Mouse (Mus musculus) C2C12 (cell line): ENCODE results near the gene Dcakd. TPM values are rescaled to one million over a fixed set of nuclear protein-coding genes. Genes with fewer than 3 reads are reported as not detected.

Experiments
- H3K27me3 ChIP-seq: one replicate; pipeline ENCODE4 v1.6.1; 2011; ENCODE audit not compliant: control insufficient read depth, insufficient read depth, insufficient read length
- H3K36me3 ChIP-seq: one replicate; pipeline ENCODE4 v1.6.1; 2011; ENCODE audit not compliant: control insufficient read depth, insufficient read depth
- H3K4me3 ChIP-seq: one replicate; pipeline ENCODE4 v1.5.1; 2011; ENCODE audit warnings: mild to moderate bottlenecking, control low read depth; ENCODE audit not compliant: poor library complexity, insufficient read depth, severe bottlenecking
- H3K79me2 ChIP-seq: one replicate; pipeline ENCODE4 v1.6.1; 2011; ENCODE audit not compliant: control insufficient read depth, insufficient read depth
- H3K79me3 ChIP-seq: one replicate; pipeline ENCODE4 v1.6.1; 2011; ENCODE audit warnings: low read depth, control low read depth
- H3ac ChIP-seq: one replicate; pipeline ENCODE3; 2011; ENCODE audit warnings: low read depth; ENCODE audit not compliant: control insufficient read depth, insufficient read length
- CEBPB ChIP-seq: IDR thresholded peaks from one replicate; pipeline ENCODE4 v1.6.1; 2011; ENCODE audit warnings: low read depth, mild to moderate bottlenecking, control low read depth, moderate library complexity
- CTCF ChIP-seq: IDR thresholded peaks from one replicate; pipeline ENCODE4 v1.5.1; 2011; ENCODE audit not compliant: control insufficient read depth, insufficient read depth, insufficient read length
- FOSL1 ChIP-seq: IDR thresholded peaks from one replicate; pipeline ENCODE4 v1.8.0; 2011; ENCODE audit warnings: mild to moderate bottlenecking, low read length; ENCODE audit not compliant: poor library complexity, insufficient read depth, severe bottlenecking
- MAX ChIP-seq: IDR thresholded peaks from one replicate; pipeline ENCODE4 v1.6.1; 2011; ENCODE audit warnings: mild to moderate bottlenecking, control low read depth
- MYOD1 ChIP-seq: IDR thresholded peaks from one replicate; pipeline ENCODE4 v1.6.1; 2011; ENCODE audit warnings: low read depth; ENCODE audit not compliant: control insufficient read depth, insufficient read length
- MYOG ChIP-seq: IDR thresholded peaks from one replicate; pipeline ENCODE4 v1.6.1; 2011; ENCODE audit not compliant: control insufficient read depth, insufficient read length; ENCODE audit errors: extremely low read depth
- USF1 ChIP-seq: IDR thresholded peaks from one replicate; pipeline ENCODE4 v1.6.1; 2011; ENCODE audit warnings: low read depth, mild to moderate bottlenecking, control low read depth, moderate library complexity
- polyA plus RNA-seq: library from polyadenylated mRNA; unstranded; fragments of >200 nt; fragmentation: generic; extraction: Trizol; gene quantifications from one replicate; pipeline ENCODE4 v1.2.1, GENCODE M21; 2012; ENCODE audit warnings: missing spikeins

The Dcakd gene
- polyA plus RNA-seq, 1 experiment = 185 TPM

- TF ChIP-seq MYOG = no peak
- peak; percentile 93 for TF ChIP-seq USF1
- TF ChIP-seq MYOD1 = no peak
- no peak for TF ChIP-seq CTCF
- TF ChIP-seq FOSL1 = no peak
- no peak for TF ChIP-seq CEBPB
- TF ChIP-seq MAX = peak; percentile 47
- H3K27me3 ChIP-seq = no peaks in the 10 kb centered on the region
- H3K4me3 ChIP-seq = no peak overlapping the region
- H3ac ChIP-seq = no peak overlapping the region
- H3K79me3 ChIP-seq = no peaks in the 10 kb centered on the region
- H3K36me3 ChIP-seq = peaks cover 92% of the 10 kb centered on the region
- H3K79me2 ChIP-seq = no peaks in the 10 kb centered on the region
These were observed 38.9 kb upstream of the Dcakd start for GRCm38 (mm10) chr11:103067051-103067361.

GRCm38 (mm10) chr11:103066191-103067050 lies 38.3 kb upstream of the Dcakd start:
- no peak overlapping the region for H3K4me3 ChIP-seq
- TF ChIP-seq CEBPB = peak; percentile 33
- no peak for TF ChIP-seq MAX

GRCm38 (mm10) chr11:103058499-103059085 lies 30.5 kb upstream of the Dcakd start:
- H3K27me3 ChIP-seq = no peaks in the 10 kb centered on the region
- no peak overlapping the region for H3K4me3 ChIP-seq
- H3K36me3 ChIP-seq = peaks cover 94% of the 10 kb centered on the region
- H3K79me3 ChIP-seq = peaks cover 4% of the 10 kb centered on the region
- TF ChIP-seq CTCF (no peak), MYOG (no peak), FOSL1 (no peak), CEBPB (no peak), USF1 (no peak), MAX (no peak), MYOD1 (no peak)
- peaks cover 21% of the 10 kb centered on the region for H3K79me2 ChIP-seq
- no peak overlapping the region for H3ac ChIP-seq

More at GRCm38 (mm10) chr11:103066191-103067050, 38.3 kb upstream of the Dcakd start:
- no peaks in the 10 kb centered on the region for H3K79me3 ChIP-seq
- no peak overlapping the region for H3ac ChIP-seq
- no peaks in the 10 kb centered on the region for H3K27me3 ChIP-seq
- peaks cover 93% of the 10 kb centered on the region for H3K36me3 ChIP-seq
- no peaks in the 10 kb centered on the region for H3K79me2 ChIP-seq

GRCm38 (mm10) chr11:103056636-103057035 lies 28.5 kb upstream of the Dcakd start:
- Histone ChIP-seq H3K36me3 (peaks cover 97% of the 10 kb centered on the region), H3ac (no peak overlapping the region), H3K4me3 (no peak overlapping the region), H3K27me3 (no peaks in the 10 kb centered on the region), H3K79me2 (peaks cover 41% of the 10 kb centered on the region), H3K79me3 (peaks cover 12% of the 10 kb centered on the region)
- no peak for TF ChIP-seq MAX
- TF ChIP-seq MYOD1 = no peak
- no peak for TF ChIP-seq CTCF
- TF ChIP-seq FOSL1 = no peak
- no peak for TF ChIP-seq MYOG
- TF ChIP-seq USF1 = no peak

DNA sequence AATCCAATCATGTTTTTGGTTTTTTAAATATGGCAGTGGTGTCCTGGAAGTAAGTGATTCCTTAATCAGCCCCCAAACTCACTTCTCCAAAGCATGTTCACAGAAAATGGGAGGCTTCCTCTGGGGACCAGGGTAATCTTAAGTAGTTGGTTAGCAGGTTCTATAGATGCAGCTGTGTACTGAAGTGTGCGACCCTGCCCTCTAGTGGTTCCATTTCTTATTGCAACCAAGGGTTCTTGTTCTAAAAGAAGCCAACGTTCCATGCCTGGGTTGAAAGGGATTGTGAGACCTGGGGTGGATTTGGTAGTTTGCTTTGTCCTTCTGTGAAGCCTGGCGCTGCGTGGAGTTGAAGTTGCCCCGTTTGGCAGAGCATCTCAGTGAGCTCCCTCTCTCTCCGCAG lies 26.7 kb upstream of the Dcakd start:
- Histone ChIP-seq H3K79me2 (peaks cover 42% of the 10 kb centered on the region), H3K79me3 (peaks cover 12% of the 10 kb centered on the region), H3K4me3 (no peak overlapping the region), H3K27me3 (no peaks in the 10 kb centered on the region), H3K36me3 (peaks cover 88% of the 10 kb centered on the region), H3ac (no peak overlapping the region)
- peak; percentile 22 for TF ChIP-seq CTCF
- TF ChIP-seq MYOD1 = no peak

DNA sequence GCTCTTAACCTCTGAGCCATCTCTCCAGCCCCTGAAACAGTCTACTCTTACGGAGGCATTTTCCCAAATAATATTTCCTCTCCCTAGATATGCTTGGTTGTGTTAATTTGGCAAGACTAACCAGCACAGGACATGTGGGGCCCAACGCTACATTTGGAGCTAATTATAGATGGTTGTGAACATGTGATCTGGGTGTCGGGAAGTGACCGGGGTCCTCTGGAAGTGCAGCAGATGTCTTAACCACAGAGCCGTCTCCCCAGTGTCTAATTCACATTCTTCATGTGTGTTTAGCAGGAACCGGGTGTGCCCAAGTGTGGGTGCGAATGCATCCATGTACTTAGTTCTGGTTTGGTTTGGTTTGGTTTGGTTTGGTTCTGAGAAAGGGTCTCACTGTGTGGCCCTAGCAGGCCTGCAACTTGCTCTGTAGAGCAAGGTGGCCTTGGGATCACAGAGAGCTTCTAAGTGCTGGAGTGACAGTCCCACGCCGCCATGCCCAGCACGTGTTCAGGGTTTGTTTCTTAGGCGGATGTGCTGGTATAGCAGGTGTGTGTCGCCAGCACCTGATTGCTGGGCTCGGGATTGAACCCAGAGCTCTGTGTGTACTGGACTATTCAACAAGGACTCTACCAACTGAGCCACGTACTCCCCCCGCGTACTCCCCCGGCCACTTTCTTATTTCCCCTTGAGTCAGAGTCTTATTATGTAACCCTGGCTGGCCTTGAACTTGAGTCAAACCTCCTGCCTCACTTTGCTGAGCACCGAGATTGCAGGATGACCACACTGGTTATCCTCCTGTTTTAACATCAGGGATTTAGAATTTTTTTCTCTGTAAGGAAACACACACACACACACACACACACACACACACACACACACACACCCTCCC lies 25.3 kb upstream of the Dcakd start:
- TF ChIP-seq USF1 = peak; percentile 54
- TF ChIP-seq CEBPB = no peak
- Histone ChIP-seq H3K4me3 (no peak overlapping the region), H3K79me2 (peaks cover 42% of the 10 kb centered on the region), H3K36me3 (peaks cover 81% of the 10 kb centered on the region), H3K79me3 (peaks cover 12% of the 10 kb centered on the region), H3ac (no peak overlapping the region), H3K27me3 (no peaks in the 10 kb centered on the region)
